Mouse (Mus musculus) retina, postnatal 7 days (tissue): ENCODE results near the gene Tenm2.
A peak's percentile ranks its signal among the peaks of the same experiment; 100 is the strongest.

Experiments used
- DNase-seq: peaks from one replicate; pipeline ENCODE4 v3.0.0-alpha.2; 2012; ENCODE audit warnings: low read depth, low spot score

Gene Tenm2

DNA sequence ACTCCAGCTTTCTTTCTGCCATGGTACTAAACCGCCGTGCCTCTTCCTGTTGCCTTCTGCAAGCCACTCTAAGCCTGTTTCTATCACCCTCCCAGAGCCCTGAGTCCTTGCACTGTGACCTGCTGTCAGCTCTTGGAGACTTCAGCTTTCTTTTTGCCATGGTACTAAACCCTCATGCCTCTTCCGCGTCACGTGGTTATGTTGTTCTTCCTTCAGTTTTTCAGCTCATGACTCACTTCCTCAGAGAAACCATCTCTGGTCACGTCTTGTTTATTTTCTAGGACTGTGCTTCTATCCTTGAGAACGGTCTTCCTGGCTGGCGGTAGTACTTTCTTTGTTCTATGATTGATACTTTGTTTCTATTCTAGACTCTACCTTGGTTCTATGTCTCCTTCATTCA, 537.9 kb downstream of the Tenm2 start:
- no peak for DNase-seq

DNA sequence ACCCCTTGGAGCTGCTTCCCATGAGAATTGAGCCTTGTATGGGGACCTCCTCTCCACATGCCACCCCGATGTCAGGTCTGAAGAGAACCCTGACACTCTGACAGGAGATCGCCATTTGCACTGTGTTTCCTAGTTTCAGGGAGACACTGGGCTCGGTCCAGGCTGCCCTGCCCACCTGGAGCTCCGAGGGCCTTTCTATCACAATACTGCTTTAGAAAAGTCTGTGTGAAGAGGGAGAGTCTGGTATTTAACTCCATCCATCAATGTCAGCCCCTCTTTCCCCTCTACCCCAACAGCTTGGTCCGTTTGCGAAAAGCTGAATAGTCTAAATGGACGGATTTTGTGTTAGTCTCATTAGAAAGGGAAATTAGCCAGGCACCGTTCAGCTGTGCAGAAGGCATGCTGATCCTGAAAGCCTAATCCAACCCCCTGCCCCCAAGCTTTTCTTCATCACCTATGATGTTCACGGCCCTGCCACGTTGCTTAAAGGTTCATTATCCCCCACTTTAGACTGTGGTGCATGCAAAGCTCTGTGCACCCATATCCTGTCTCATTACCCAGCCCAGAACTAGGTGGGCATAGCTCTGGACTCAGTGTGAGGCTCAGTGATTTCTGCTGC, 538.6 kb downstream of the Tenm2 start:
- no peak for DNase-seq

- no peak for DNase-seq
These were observed 541.0 kb downstream of the Tenm2 start for GRCm38 (mm10) chr11:36694810-36695209.

GRCm38 (mm10) chr11:36692637-36693036, 543.1 kb downstream of the Tenm2 start:
- no peak for DNase-seq

- DNase-seq = no peak
These were observed 544.9 kb downstream of the Tenm2 start for GRCm38 (mm10) chr11:36690826-36691225.

DNA sequence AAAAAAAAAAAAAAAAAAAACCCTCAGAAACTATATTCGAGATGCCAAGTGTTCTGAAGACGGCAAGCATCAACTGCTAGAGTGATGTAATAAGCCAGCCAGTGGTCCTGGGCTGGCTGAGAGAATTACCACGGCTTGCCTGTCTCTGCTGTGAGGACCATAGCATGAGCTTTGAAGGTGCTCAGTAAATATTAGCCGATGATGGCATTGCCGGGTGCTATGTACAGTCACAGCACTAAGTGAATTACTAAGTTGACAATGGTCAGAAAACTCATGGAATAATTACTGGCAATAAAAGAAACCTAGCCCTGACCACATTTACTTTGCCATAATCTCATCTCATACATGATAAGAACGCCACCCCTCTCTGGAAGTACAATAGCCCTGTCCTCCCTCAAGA, 549.5 kb downstream of the Tenm2 start:
- DNase-seq = no peak

DNA sequence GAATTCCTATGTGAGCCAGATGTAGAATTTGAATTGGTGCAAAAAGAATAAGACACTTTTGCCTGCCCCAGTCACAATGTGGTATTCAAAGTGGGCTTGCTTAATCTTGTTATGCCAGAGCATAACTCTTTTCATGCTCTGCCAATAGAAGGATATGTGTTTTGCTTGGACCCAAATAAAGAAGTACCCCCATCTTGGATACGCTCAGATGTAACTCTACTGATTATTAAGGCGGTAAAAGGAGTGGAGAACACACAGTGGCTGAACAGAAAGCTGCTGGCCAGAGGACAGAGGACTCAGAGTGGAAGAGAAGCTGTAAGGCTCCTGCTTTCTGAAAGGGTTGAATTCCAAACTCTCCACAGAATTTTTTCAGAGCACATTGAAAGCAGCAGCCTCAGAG, 556.4 kb downstream of the Tenm2 start:
- no peak for DNase-seq

- no peak for DNase-seq
These were observed 557.2 kb downstream of the Tenm2 start for GRCm38 (mm10) chr11:36678542-36678941.

DNA sequence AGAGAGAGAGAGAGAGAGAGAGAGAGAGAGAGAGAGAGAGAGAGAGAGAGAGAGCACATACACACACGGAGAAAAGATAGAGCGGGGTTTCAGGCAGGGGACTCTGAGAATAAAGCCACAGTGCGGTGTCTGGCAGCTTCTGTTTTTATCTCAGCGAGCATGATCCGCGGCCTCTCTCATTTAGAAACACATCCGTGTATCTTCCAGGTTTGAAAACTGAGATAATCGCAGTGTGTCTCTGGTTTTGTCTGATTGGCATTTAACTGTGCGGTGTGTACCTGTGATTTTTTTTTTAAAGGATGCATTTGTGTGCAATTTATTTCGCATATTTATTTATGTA, 557.7 kb downstream of the Tenm2 start:
- no peak for DNase-seq

DNA sequence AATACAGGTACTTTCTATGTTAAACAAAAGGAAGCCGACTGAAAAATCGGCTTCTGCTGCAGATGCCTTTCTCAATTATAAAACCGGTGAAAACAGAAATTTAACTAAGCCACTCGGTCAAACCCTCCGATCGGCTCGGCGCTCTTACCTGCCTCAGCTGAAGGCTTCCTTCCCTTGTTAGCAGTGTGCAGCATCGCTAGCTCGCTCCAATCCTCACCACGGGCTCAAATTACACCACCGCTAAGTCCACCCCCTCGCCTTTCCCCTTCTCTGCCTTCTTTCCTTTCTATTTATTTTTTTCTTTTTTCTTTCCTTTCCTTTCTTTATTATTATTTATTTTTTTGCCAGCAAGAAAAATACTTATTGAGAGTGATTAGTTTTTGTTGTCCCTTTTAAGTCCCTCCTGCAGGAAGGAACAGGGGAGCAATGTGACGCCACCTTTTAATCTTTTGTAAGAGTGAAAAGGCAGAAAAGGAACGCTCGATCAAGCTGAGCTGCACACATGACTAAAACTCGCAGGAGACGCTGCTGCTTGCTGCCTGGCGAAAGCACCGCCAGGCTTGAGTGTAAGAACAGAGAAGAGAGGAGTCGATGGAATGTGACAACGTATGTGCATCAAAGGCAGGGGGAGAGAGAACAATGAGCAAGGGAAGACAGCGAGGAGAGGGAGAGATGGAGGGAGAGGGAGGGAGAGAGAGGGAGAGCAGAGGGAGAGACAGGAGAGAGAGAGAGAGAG, 558.3 kb downstream of the Tenm2 start:
- peak; percentile 33 for DNase-seq

DNA sequence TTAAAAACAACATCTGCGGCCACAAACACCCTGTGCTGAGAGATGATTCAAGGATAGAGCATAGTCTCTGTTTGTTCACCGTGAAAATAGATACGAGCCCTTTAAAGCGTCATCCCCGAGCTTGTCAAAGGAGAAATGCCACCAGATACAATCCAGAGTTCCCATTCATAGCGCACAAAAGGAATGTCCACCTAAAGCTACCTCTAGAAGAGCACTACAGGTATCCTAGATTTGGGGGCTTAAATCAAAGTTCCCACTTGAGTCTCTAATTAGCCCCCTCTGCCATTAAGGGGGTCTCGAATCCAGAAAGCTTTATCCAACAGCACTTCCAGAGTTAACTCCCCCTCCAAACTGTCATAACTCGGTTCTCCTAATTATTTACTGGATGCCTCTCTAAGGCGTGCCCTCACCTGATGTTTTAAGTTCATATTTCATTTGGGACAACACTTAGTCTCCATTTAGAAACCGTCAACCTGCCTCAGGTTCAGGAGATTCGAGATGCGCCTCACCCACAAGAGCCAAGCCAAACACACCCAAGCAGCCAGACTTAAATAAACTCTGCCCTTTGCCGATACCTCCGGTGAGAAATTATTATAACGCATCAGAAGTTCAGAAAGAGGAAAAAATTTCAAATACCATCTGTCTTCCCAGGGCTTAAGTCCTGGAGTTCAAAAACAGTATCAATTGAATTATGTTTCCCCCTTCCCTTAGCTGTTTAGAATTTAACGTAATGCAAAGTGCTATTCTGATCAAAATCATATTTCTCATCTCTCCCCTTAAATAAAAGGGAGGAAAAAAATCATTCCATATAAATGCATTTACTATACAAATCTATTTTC, 559.1 kb downstream of the Tenm2 start:
- DNase-seq = no peak

DNA sequence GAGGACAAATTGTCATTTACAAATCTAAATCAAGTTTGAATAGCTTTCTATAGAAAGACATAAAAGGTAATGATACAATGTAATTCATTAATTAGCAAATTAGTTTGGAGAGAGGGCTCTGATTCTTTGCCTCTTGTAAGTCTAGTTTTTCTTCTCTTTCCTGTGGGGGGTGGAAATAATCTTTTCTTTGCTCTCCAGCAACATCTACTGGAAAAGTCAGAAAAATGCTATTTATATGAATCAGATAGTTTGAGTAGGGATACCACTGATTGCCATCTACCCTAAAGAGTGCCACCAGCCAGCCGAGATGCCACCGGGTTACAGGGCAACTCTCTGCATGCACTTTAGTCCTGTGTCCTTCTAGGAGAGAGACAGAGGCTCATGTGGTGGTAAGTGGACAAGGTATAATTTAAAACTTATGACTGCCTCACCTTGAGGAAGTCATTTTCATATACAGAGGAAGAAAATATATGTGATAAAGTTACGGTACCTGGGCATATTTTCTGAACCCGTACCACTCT, 560.8 kb downstream of the Tenm2 start:
- DNase-seq = no peak

DNA sequence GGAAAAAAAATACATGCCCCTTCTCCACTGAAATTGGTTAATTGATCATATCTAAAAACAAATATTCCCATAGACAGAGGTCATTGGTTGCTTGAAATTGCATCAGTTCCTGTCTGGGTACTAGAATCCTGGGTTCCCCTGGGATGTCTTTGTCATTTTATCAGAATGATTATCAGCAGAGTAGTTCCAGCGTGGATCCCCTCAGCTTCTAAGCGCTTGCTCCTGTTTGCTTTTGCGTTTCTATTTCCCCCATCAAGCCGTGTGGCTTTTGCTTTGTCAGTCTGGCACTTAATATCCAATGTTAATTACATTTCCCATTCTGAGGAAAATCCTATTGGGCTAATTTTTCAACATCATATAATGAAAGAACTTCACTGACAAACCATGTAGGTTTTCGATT, 561.6 kb downstream of the Tenm2 start:
- no peak for DNase-seq

- DNase-seq = no peak
These were observed 564.6 kb downstream of the Tenm2 start for GRCm38 (mm10) chr11:36671196-36671595.

DNA sequence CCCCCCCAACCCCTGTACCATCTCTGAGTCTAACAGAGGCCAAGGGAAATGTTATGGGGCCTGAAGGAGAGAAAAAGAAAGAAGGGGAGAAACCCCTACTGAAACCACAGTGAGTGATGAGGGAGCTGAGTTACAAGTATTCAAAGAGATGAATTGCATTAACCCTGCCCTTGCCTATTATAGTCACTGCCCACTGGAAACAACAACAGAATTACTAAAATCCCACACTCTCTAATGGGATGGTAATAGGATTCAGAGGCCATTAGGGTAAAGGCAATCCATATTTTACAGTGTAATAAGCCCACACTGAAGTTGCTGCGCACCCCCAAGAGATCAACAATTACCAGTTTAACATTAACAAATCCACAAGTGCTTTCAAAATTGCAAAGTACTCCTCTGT, 571.7 kb downstream of the Tenm2 start:
- DNase-seq = no peak

DNA sequence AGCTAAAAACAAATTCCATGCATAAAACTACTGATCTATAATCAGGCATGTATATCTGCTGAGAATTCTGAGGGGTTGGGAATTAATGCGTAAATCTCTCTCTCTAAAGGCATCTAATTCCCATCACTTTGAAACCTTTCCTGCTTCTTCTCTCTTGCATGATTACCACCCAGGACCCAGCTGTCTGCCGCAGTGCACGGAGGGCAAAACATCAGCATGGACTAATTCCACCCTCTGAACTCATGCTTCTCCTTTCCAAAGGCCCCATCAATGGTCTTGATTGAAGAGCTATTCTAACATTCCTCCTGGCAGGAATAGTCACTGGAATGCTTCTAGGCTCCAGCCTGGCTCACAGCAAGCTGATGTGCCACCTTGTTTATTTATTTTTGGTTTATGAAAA, 572.2 kb downstream of the Tenm2 start:
- no peak for DNase-seq

- DNase-seq = no peak
These were observed 582.0 kb downstream of the Tenm2 start for GRCm38 (mm10) chr11:36653656-36654323.

DNA sequence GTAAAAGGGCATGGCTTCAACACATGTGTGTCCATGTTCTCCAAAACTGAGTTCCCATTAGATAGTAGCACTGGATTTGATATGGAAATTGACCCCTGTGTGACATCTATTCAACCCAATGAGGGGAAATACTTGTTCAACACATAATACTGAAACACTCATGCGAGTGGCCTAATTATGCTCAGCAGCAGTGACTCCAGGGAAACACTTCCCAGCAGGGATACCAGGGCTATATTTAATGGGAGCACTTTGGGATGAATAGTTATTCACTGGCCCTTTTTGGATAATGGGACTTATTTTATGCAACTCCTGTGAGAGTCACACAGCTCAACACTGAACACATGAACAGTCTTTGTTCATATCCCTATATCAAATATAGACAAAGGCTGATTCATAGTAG, 588.6 kb downstream of the Tenm2 start:
- no peak for DNase-seq

DNA sequence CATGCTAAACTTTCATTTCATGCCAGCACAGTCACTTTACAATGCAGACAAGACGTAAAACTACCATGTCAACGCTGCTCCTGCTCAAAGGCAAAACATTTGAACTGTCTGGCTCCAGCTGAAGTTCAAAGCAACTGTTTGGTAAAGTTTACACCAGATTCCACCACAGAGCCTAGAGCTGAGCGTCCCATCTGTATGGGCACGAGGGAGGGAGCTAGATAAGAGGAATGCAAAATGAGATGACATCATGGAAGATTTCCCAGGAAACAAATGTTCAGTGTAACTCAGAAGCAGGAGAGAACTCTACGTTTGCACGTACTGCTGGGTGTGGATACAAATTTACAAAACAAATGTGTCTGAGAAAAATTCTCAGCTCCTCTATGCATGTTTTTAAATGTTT, 600.7 kb downstream of the Tenm2 start:
- DNase-seq = no peak

DNA sequence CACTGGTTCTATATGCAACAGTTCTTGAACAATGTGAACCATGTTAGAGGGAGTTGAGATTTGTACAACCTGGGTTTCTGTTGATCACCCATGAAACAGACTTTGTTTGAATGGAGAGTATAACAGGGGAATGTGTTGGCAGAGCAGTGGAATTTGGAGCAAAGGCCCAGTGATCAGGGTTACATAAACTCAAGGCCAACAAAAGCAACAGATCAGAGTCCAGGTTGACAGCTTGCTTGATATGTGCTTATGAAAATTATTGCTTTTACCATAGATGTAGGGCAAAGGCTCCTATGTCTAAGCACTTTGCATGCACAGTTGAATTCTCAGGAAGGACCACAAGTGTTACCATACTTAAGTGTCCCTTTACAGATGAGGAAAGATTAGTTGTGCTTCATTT, 603.6 kb downstream of the Tenm2 start:
- DNase-seq = no peak

DNA sequence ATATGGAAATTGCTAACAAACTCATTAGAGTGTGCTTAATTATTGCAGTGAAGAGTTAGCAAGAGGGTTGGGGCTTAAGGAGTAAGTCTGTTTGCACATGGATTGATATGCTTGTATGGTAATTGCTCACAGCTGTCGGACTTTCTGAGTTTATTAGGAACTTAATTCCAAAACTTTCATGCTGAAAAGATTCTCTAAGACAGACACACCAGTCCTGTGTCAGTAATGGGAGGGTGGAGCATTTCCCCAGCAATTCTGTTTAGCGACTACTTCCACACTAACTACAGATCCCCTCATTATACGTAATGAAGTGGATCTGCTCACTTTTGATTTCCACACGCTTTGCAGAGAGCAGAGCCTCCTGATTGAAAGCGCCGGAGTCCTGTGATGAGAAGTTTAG, 622.0 kb downstream of the Tenm2 start:
- no peak for DNase-seq

GRCm38 (mm10) chr11:36604815-36605382, 630.9 kb downstream of the Tenm2 start:
- DNase-seq = no peak
